Mouse (Mus musculus): ENCODE measurements around the gene Gfod2.

The Gfod2 gene

GRCm38 (mm10) chr8:105768485-105769257 is 10.2 kb upstream of the Gfod2 start:
- no peak for DNase-seq (ENCODE audit: low read depth, low spot score)

DNA sequence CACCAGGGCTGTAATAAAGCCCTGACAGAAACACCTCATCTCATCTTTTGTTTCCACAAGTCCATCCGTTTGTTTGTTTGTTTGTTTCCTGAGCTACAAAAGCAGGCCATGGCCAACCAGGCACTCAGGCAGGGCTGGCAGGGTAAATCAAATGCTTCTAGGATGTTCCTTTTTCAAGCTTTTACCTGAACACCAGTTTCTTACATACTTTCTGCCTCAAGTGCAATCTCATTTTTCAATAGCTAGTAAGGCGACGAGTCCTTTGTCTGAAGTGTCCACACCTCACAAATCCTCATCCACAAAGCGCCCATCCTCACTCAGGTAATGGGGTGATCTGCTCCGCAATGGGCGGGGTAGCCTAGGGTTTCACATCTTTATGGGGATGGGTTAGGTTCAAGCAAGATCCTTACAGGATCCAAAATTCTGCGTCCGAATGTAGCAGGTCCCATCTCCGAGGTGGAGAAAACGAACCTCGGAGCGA is 628 bp downstream of the Gfod2 start:
- no peak for DNase-seq (ENCODE audit: low read depth, low spot score)

GRCm38 (mm10) chr8:105754688-105755087 is 3.8 kb downstream of the Gfod2 start:
- DNase-seq (ENCODE audit: low read depth, low spot score), result no peak

GRCm38 (mm10) chr8:105753916-105754315 is 4.5 kb downstream of the Gfod2 start:
- no peak for DNase-seq (ENCODE audit: low read depth, low spot score)

DNA sequence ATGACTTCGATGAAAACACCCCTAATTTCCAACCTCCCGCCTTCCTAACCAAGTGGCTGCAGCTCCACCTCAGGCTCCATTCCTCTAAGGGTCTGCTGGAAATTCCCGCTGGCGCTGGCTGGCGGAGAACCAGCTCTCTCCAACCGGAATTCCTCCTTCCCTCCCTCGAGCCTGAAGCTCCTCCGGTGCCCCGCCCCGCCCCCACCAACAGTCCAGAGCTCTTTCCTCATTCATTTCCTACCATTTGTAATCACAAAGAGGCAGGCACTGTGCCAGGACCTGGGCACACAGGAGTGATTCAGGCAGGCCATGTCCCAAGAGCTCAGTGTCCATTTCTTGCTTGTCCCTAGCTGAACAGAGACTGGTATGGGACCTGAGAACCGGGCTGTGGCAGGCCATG is 7.9 kb downstream of the Gfod2 start:
- no peak for DNase-seq (ENCODE audit: low read depth, low spot score)

DNA sequence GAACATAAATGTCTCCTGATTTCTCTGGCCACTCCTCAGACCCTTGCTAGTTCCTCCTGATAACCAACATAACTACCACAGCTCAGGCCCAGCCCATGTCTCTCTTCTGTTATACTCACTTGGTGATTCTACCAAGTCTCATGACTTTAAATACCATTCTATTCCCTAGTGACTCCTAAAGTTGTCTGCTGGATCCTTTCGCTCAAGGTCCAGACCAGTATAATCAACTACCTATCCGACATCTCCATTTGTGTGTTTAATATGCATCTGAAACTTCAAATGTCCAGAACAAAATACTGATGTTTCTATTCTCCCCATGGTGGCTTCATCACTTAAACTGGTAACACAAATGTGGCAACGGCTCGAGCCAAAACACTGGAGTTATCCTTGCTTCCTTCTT is 15.2 kb downstream of the Gfod2 start:
- no peak for DNase-seq (ENCODE audit: low read depth, low spot score)

- DNase-seq (ENCODE audit: low read depth, low spot score), result no peak
Measured at GRCm38 (mm10) chr8:105739216-105739615, 19.2 kb downstream of the Gfod2 start.

DNA sequence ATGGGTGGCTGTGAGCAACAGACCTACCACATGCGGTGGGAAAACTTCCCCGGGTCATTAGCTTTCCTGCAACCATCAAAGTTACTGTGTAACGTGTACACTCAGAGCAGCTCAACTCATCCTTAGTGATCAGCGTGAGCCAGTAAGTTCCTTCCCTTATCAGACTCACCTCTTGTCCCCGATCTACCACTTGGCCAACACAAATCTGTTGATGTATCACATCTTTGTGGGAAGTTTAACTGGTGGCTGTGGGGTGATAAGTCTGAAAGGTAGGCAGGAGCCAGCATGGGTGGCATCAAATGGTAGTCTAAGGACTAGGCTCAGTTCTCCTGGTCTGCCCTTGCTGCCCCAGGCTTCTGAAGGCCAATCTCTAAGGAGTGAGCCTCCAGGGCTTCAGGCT is 26.3 kb downstream of the Gfod2 start:
- DNase-seq (ENCODE audit: low read depth, low spot score), result no peak

- peak; percentile 44 for DNase-seq (ENCODE audit: low read depth, low spot score)
Measured at GRCm38 (mm10) chr8:105727397-105728124, 30.9 kb downstream of the Gfod2 start.

- DNase-seq (ENCODE audit: low read depth, low spot score), result no peak
Measured at GRCm38 (mm10) chr8:105725726-105726125, 32.7 kb downstream of the Gfod2 start.

GRCm38 (mm10) chr8:105722861-105723260 is 35.6 kb downstream of the Gfod2 start:
- DNase-seq (ENCODE audit: low read depth, low spot score), result no peak

GRCm38 (mm10) chr8:105719637-105720036 is 38.8 kb downstream of the Gfod2 start:
- DNase-seq (ENCODE audit: low read depth, low spot score), result no peak

DNA sequence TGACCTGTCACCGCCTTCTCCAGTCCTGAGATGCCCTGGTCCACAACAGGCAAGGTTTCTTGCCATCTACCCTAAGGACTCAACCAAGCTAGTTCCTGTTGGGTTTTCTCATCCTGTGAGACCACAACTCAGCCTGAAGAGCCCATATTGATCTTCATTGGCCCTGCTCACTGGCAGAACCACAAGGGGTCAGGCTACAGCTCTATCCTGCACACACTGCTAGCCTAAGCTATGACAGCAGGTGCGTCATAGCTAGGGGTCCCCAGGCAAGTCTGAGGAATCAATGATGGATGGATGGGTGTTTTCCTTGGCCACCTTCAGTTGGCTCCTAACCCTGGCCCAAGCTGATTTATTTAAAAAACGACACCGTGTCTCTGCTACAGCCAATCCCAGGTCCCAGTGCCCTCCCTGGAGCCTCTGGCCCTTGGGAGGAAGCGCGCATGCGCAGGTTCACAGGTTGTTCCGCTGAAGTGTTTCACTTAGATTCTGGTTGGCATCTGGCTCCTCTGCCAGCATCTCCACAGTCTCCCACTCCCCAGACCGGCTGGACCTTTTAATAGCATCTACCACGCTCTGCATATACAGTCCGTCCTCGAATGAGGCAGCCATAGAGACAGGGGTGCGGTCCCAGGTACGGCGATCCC is 42.0 kb downstream of the Gfod2 start:
- no peak for DNase-seq (ENCODE audit: low read depth, low spot score)

DNA sequence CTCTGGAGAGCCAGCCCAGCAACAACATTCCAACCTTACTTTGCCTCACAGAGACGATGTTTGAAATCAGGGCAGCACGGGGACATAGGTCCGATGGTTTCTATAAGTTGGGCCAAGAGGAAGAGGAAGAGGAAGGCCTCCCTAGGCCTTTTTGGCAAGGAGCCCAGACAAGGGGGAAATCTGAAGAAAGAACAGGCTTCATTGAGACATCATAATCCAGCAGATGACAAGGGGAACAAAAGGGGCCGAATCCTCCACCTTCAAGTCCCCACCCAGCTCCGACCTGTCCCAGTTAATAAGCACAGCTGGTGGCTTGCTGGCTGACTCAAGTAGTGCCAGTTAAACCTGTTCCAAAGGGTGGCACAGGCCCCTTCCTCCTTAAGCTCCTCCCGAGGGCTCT is 43.4 kb downstream of the Gfod2 start:
- no peak for DNase-seq (ENCODE audit: low read depth, low spot score)

DNA sequence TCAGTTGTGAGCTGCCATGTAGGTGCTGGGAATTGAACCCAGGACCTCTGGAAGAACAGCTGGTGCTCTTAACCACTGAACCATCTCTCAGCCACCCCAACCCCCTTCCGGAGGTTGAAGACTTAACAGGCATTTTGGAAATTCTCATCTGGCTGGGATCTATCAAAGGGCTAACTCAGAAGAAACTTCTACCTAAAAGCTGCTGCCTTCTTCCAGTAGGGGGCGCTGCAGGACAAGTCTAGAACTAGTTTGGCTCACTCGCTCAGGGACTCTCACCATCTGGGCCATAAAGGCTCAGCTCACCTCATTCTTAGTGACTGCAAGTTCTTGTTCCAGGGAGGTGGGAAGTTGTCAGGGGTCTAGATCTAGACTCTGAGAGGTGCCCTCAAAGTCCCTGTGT is 44.3 kb downstream of the Gfod2 start:
- DNase-seq (ENCODE audit: low read depth, low spot score), result peak; percentile 85

DNA sequence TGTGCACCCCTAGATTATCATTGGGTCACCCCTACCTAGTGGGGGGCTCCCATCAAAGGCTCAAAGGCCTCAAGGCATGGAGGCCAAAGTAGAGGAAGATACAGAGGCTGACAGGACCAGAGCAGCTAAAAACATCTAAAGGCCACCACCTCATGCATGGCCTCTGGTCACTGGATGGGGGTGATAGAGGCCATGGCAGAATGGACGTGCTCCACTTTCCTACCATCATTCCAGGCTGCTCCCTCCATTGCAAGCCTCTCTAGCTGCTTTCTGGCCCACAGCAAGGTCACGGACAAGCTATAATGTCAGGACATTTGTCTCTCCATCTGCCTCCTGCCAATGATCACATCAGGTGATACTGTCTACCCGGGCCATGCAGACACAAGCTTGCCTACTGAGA is 46.2 kb downstream of the Gfod2 start:
- DNase-seq (ENCODE audit: low read depth, low spot score), result no peak

DNA sequence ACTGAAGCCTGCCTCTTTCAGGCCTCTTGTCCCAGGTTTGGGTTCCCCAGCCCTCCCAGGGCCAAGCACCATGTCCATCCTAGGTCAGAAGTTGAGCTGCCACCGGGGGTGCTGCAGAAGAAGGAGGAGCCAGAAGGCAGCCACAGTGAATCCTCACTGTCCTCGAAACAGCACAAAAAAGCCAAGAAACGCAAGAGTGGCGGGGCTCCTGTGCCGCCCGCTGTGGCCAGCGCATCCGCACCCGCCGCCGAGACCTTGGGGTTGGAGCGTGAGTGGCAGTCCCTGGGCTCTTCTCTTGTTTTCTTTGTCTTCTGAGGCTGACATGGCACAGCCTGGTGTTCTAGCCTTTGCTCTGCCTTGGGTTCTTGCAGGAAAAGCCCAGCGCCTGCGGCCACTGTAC is 49.1 kb downstream of the Gfod2 start:
- no peak for DNase-seq (ENCODE audit: low read depth, low spot score)

- no peak for DNase-seq (ENCODE audit: low read depth, low spot score)
Measured at GRCm38 (mm10) chr8:105708675-105709074, 49.8 kb downstream of the Gfod2 start.

- peak; percentile 89 for DNase-seq (ENCODE audit: low read depth, low spot score)
Measured at GRCm38 (mm10) chr8:105707498-105708403, 50.7 kb downstream of the Gfod2 start, which contains the start of the genes 4933405L10Rik and Enkd1. TSS of gene 4933405L10Rik (plus strand) at chr8:105707655. TSS of gene Enkd1 (minus strand) at chr8:105708210.

DNA sequence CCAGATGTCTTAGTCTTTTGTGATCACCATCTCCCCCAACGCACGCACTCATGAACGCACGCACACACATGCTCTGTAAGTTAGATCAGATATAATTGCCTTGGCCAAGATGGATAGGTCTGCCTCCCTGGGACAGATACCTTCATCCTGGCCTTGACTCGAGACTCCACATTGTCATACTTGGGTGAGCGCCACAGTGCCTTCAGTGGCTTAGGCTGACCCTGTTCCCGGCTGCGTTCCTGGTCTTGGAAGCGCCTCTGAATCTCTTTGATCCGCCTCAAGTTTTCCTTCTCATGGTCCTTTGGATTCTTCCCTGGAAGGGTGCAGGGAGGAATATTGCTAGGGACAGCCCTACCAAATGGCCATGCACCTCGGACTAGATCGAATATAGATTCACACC is 52.0 kb downstream of the Gfod2 start:
- DNase-seq (ENCODE audit: low read depth, low spot score), result no peak

- no peak for DNase-seq (ENCODE audit: low read depth, low spot score)
Measured at GRCm38 (mm10) chr8:105704955-105705354, 53.5 kb downstream of the Gfod2 start.

All from CD4-positive helper T cell, adult 2 months (primary cell).